Mouse (Mus musculus): Measurements from ENCODE around the gene Lpp. TPM values are rescaled to one million over a fixed set of nuclear protein-coding genes. Genes with fewer than 3 reads are reported as not detected.

The Lpp gene
- polyA plus RNA-seq, 1 experiment from 2014 or later: 14.4 TPM

DNA sequence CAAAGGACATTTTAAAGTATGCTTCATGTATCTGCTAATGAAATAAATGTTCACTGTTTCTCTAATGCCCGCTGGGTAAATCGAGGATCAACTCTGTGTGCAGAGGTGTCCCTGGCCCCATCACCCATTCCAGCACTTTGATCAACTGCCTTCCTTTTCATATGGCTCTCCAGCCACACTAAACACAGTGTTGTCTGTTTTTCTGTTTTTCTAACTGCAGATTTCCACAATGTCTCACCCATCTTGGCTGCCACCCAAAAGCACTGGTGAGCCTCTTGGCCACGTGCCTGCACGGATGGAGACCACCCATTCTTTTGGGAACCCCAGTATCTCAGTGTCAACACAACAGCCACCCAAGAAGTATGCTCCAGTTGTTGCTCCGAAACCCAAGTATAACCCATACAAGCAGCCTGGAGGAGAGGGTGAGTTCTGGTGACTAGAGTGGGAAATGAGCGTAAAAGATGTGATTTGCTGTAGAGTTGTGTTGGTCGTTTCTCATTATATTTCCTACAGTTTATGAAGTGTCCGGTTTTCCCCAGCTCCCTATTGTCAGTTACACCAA is 214.7 kb downstream of the Lpp start:
- H3K27ac ChIP-seq (ENCODE audit: low read depth, low read length): no peak overlapping the region
- no peak for DNase-seq (ENCODE audit: low spot score, missing footprints)
- no peaks in the 10 kb centered on the region for H3K27me3 ChIP-seq (ENCODE audit: control insufficient read depth, insufficient read depth, low read length)
- H3K4me3 ChIP-seq (ENCODE audit: low read depth, low read length): no peak overlapping the region
- 91% methylated on average over 8 of the region's 8 CpGs for WGBS
- H3K4me1 ChIP-seq (ENCODE audit: control insufficient read depth, insufficient read depth, low read length): no peaks in the 10 kb centered on the region
- no peaks in the 10 kb centered on the region for H3K36me3 ChIP-seq (ENCODE audit: control insufficient read depth, insufficient read depth, low read length)
- H3K9ac ChIP-seq (ENCODE audit: low read length): no peak overlapping the region
- no peak overlapping the region for H3K4me2 ChIP-seq
- H3K9me3 ChIP-seq (ENCODE audit: control insufficient read depth, low read length): no peaks in the 10 kb centered on the region
- ATAC-seq (ENCODE audit: low FRiP score): no peak

DNA sequence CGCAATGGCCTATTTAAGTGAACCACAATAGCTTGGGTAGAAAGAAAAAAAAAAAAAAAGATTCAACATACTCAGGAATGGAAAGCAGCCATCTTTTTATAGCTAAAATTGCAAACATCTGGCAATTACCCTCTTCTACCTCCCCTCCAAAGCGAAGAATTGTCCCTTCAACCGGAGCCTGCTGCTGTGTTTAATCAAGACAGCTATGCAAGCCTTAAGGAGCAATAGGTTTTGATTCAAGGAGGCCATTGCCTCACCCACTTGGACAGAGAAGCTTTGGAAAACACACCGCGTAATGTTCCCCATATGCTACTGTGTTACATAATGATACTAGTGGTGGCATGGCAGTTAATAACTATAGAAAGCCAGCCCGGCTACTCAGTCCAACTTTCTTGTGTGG is 226.2 kb downstream of the Lpp start:
- no peak overlapping the region for H3K27ac ChIP-seq (ENCODE audit: low read depth, low read length)
- peaks cover 5% of the 10 kb centered on the region; the same call in 1 of the 2 replicates for H3K4me1 ChIP-seq (ENCODE audit: control insufficient read depth, insufficient read depth, low read length)
- no peaks in the 10 kb centered on the region for H3K9me3 ChIP-seq (ENCODE audit: control insufficient read depth, low read length)
- H3K36me3 ChIP-seq (ENCODE audit: control insufficient read depth, insufficient read depth, low read length): no peaks in the 10 kb centered on the region
- no peak overlapping the region for H3K4me2 ChIP-seq
- no peak overlapping the region for H3K4me3 ChIP-seq (ENCODE audit: low read depth, low read length)
- ATAC-seq (ENCODE audit: low FRiP score): no peak
- WGBS: 89% methylated on average over 6 of the region's 6 CpGs
- DNase-seq (ENCODE audit: low spot score, missing footprints): peak; percentile 28
- H3K9ac ChIP-seq (ENCODE audit: low read length): no peak overlapping the region
- no peaks in the 10 kb centered on the region for H3K27me3 ChIP-seq (ENCODE audit: control insufficient read depth, insufficient read depth, low read length)

DNA sequence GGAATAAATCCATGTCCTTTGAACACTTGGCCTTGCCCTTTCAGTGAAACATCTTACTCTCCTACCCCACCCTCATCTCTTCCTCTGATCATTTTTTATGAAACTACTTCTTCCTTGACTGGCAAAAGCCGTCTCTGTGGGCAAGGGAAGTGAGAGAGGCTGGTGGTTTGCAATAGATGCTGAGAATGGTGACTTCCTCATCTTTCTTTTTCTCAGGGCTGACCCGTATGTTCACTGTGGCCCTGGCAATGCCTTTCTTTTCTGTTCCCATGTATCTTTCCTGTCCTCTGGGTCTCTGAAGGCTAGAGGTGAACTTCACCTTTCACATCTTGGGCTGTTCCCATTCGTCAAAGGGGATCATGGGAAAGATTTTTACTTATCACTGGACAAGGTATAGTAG is 226.7 kb downstream of the Lpp start:
- 89% methylated on average over 3 of the region's 3 CpGs for WGBS
- ATAC-seq (ENCODE audit: low FRiP score): no peak
- H3K4me2 ChIP-seq: no peak overlapping the region
- H3K9me3 ChIP-seq (ENCODE audit: control insufficient read depth, low read length): no peaks in the 10 kb centered on the region
- no peak overlapping the region for H3K9ac ChIP-seq (ENCODE audit: low read length)
- no peak overlapping the region for H3K27ac ChIP-seq (ENCODE audit: low read depth, low read length)
- peaks cover 5% of the 10 kb centered on the region; the same call in 1 of the 2 replicates for H3K4me1 ChIP-seq (ENCODE audit: control insufficient read depth, insufficient read depth, low read length)
- H3K27me3 ChIP-seq (ENCODE audit: control insufficient read depth, insufficient read depth, low read length): no peaks in the 10 kb centered on the region
- no peaks in the 10 kb centered on the region for H3K36me3 ChIP-seq (ENCODE audit: control insufficient read depth, insufficient read depth, low read length)
- H3K4me3 ChIP-seq (ENCODE audit: low read depth, low read length): no peak overlapping the region
- peak; percentile 23 for DNase-seq (ENCODE audit: low spot score, missing footprints)

DNA sequence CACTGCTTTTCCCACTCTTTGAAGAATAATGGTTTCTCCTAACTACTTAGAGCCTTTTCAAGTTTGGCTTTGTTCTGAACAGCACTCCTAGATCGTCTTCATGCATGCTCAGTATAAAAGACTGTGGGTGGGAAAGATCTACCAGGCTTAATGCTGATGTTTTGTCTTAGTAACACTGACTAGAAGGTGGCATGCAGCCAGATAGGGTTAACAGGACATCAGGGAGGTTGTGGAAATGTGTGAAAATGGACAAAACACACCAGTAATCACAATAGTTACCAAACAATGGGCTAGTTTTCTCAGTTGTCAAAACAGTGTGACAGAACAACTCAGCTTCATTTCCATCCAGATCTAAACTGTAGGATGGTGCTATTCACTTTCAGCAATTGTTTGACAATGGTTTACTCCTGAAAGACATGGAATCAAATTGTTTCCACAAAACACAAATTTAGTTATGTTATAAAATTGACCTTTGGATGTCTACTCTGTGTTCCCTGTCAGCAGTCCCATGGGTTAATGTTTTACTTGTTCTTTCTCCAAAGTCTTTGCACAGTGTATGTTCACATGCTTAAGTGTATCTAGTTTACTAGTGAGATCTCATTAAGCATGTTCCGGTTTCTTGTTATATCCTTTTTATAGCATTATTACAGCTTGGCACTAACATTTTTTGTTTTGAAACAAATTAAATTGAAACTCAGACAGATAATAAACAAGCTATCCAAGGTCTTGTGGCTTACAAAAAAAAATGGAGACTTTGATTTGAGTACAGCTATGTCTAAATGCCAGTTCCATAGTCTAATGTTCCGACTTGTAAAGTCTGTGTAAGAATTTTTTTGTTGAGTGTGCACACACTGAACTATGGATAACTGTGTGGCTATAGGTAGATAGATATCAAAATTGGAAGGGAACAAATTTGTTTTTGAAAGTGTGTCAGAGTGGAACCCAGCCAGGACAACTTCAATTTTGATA is 229.2 kb downstream of the Lpp start:
- Histone ChIP-seq H3K27ac (ENCODE audit: low read depth, low read length) (no peak overlapping the region), H3K27me3 (ENCODE audit: control insufficient read depth, insufficient read depth, low read length) (no peaks in the 10 kb centered on the region), H3K36me3 (ENCODE audit: control insufficient read depth, insufficient read depth, low read length) (no peaks in the 10 kb centered on the region), H3K4me2 (no peak overlapping the region), H3K4me3 (ENCODE audit: low read depth, low read length) (no peak overlapping the region), H3K4me1 (ENCODE audit: control insufficient read depth, insufficient read depth, low read length) (peaks cover 5% of the 10 kb centered on the region; the same call in 1 of the 2 replicates), H3K9me3 (ENCODE audit: control insufficient read depth, low read length) (no peaks in the 10 kb centered on the region), H3K9ac (ENCODE audit: low read length) (no peak overlapping the region)
- ATAC-seq (ENCODE audit: low FRiP score) (no peak), DNase-seq (ENCODE audit: low spot score, missing footprints) (peak; percentile 67)
- WGBS: 64% methylated on average over 3 of the region's 3 CpGs

DNA sequence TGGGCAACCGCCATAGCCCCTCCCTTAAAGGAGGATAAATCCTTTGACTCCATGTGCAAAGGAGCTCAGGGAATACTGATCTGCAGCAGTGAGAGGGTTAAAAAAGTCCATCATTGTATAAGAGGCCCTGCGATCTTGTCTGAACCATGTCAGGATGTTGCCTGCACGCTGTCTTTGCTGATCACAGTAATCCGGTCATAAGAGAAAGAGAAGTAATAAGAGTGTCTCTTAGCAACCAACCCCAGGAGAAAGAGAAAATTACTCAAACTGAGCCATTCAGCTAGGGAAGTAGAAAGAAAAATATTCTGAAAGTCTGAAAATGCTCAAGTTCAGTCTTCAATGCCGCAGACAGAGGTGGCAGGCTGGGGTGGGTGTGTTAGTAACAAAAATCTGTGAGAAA is 231.0 kb downstream of the Lpp start:
- Histone ChIP-seq H3K27me3 (ENCODE audit: control insufficient read depth, insufficient read depth, low read length) (no peaks in the 10 kb centered on the region), H3K36me3 (ENCODE audit: control insufficient read depth, insufficient read depth, low read length) (no peaks in the 10 kb centered on the region), H3K9ac (ENCODE audit: low read length) (no peak overlapping the region), H3K4me1 (ENCODE audit: control insufficient read depth, insufficient read depth, low read length) (peaks cover 5% of the 10 kb centered on the region; the same call in 1 of the 2 replicates), H3K9me3 (ENCODE audit: control insufficient read depth, low read length) (no peaks in the 10 kb centered on the region), H3K4me2 (no peak overlapping the region), H3K27ac (ENCODE audit: low read depth, low read length) (no peak overlapping the region), H3K4me3 (ENCODE audit: low read depth, low read length) (no peak overlapping the region)
- WGBS: 36% methylated on average over 5 of the region's 5 CpGs
- DNase-seq (ENCODE audit: low spot score, missing footprints) (no peak), ATAC-seq (ENCODE audit: low FRiP score) (peak; percentile 66)

DNA sequence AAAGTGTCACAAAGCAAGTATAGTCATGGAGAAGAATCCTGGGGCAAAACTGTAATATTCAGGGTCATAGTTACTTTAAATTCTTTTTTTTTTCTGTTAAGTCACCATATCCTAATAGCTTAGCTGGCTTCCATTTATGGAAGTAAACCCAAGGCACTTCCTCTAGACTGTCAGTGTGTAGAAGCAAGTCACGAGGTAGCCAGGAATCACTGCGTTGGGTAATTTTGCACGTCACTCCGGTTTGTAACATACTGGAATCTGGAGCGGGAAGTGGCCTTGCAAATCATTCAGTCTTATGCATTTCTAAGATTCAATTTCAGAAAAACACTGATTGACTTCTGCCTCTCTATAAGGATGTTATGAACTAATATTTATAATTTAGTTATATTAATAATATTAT is 232.3 kb downstream of the Lpp start:
- WGBS: 92% methylated on average over 5 of the region's 5 CpGs
- no peak overlapping the region for H3K9ac ChIP-seq (ENCODE audit: low read length)
- H3K4me3 ChIP-seq (ENCODE audit: low read depth, low read length): no peak overlapping the region
- no peak overlapping the region for H3K27ac ChIP-seq (ENCODE audit: low read depth, low read length)
- ATAC-seq (ENCODE audit: low FRiP score): no peak
- peak; percentile 41 for DNase-seq (ENCODE audit: low spot score, missing footprints)
- H3K27me3 ChIP-seq (ENCODE audit: control insufficient read depth, insufficient read depth, low read length): 0 out of 2 replicates have a peak, but pooled peaks cover 3% of the 10 kb centered on the region
- no peak overlapping the region for H3K4me2 ChIP-seq
- H3K4me1 ChIP-seq (ENCODE audit: control insufficient read depth, insufficient read depth, low read length): peaks cover 5% of the 10 kb centered on the region; the same call in 1 of the 2 replicates
- no peaks in the 10 kb centered on the region for H3K36me3 ChIP-seq (ENCODE audit: control insufficient read depth, insufficient read depth, low read length)
- H3K9me3 ChIP-seq (ENCODE audit: control insufficient read depth, low read length): no peaks in the 10 kb centered on the region

DNA sequence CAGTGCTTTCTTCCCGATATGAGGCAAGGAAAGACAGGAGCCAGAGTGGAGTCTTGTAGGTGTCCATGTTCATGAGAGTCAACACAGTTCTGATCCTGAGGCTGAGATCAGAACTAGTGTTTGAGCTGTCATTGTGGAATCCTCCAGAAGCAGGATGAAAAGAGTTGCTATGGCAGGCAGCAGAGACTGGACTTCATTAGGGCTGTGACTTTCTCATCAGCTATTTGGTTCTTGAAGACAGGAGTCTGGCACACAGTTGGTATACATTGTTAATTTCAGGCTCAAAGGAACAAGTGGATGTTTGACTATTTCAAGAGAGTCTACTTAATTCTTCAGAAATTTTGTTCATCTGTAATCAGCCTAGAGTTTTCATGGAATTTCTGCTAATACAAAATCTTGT is 235.5 kb downstream of the Lpp start:
- ATAC-seq (ENCODE audit: low FRiP score) (no peak), DNase-seq (ENCODE audit: low spot score, missing footprints) (no peak)
- H3K36me3 ChIP-seq (ENCODE audit: control insufficient read depth, insufficient read depth, low read length): no peaks in the 10 kb centered on the region
- H3K4me2 ChIP-seq: no peak overlapping the region
- peaks cover 5% of the 10 kb centered on the region; the same call in 1 of the 2 replicates for H3K4me1 ChIP-seq (ENCODE audit: control insufficient read depth, insufficient read depth, low read length)
- no peaks in the 10 kb centered on the region for H3K9me3 ChIP-seq (ENCODE audit: control insufficient read depth, low read length)
- H3K4me3 ChIP-seq (ENCODE audit: low read depth, low read length): no peak overlapping the region
- no peak overlapping the region for H3K27ac ChIP-seq (ENCODE audit: low read depth, low read length)
- H3K27me3 ChIP-seq (ENCODE audit: control insufficient read depth, insufficient read depth, low read length): peaks cover 5% of the 10 kb centered on the region; the same call in 1 of the 2 replicates
- H3K9ac ChIP-seq (ENCODE audit: low read length): no peak overlapping the region
- WGBS: 91% methylated on average over 1 of the region's 1 CpGs

DNA sequence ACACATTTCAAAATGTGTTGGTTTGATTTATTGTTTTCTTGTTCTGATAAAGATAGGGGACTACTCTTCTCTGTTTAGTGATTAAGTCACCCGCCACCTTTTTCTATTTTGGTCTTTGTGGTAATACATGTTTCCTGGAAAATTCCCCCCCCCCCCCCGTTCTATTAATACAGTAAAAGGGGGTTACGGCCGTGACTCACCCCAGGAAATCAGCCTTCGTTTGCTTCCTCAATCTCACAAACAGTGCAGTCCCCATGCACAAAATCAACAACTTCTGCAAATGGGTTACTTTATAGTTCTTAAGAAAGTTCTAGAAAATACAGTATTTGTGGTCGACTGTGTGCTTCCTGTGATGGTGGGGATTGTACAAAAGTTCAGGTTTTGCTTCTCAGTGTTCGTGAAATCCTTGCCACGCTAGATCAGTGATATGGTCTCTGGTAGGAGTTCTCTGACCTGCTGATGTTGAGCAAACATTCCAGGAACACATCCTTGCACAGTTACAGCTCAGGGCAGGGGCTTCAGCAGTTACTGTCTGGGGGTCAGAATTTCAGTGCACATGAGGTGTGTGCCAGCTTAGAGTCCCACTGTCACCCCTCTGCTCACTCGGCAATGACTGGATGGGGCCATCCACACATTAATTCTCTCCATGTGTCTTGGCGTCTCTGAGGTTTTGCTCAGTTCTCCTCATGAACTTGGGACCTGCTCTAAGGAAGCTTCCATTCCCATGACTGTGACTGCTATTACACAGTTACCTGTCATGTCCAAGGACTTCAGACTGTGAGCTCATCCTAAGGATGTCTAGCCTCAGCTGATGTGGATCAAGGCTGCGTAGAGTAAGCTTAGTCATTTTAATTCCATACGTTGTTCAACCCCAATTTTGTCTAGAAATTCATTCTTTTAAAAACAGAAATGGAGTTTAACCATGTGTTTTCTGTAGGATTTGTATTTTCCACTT is 236.2 kb downstream of the Lpp start:
- DNase-seq (ENCODE audit: low spot score, missing footprints) (peak; percentile 54), ATAC-seq (ENCODE audit: low FRiP score) (no peak)
- 85% methylated on average over 12 of the region's 12 CpGs for WGBS
- Histone ChIP-seq H3K9ac (ENCODE audit: low read length) (no peak overlapping the region), H3K9me3 (ENCODE audit: control insufficient read depth, low read length) (no peaks in the 10 kb centered on the region), H3K27me3 (ENCODE audit: control insufficient read depth, insufficient read depth, low read length) (peaks cover 5% of the 10 kb centered on the region; the same call in 1 of the 2 replicates), H3K4me1 (ENCODE audit: control insufficient read depth, insufficient read depth, low read length) (no peaks in the 10 kb centered on the region), H3K36me3 (ENCODE audit: control insufficient read depth, insufficient read depth, low read length) (no peaks in the 10 kb centered on the region), H3K4me3 (ENCODE audit: low read depth, low read length) (no peak overlapping the region), H3K4me2 (no peak overlapping the region), H3K27ac (ENCODE audit: low read depth, low read length) (no peak overlapping the region)

All from midbrain, embryonic 11.5 days (tissue).